Mouse (Mus musculus): ENCODE data around the gene Trpm2. TPM values are rescaled to one million over a fixed set of nuclear protein-coding genes. Genes with fewer than 3 reads are reported as not detected.

The Trpm2 gene
- polyA plus RNA-seq, 1 experiment from 2014 or later: 1.6 TPM

Other genes starting within 250 kb of the Trpm2 start
- gene Krtap12-1, start 250.0 kb downstream of the Trpm2 start, polyA plus RNA-seq (2015; fragmentation: Nextera tagmentation; extraction: Ambion mirVana): not detected in 2 replicates
- not detected in 2 replicates for gene Gm10100, start 244.1 kb downstream of the Trpm2 start, polyA plus RNA-seq (2015; fragmentation: Nextera tagmentation; extraction: Ambion mirVana)
- not detected in 2 replicates for gene Gm18596, start 227.9 kb downstream of the Trpm2 start, polyA plus RNA-seq (2015; fragmentation: Nextera tagmentation; extraction: Ambion mirVana)
- not detected in 2 replicates for gene Gm9736, start 219.2 kb downstream of the Trpm2 start, polyA plus RNA-seq (2015; fragmentation: Nextera tagmentation; extraction: Ambion mirVana)
- gene Gm3233, start 210.9 kb downstream of the Trpm2 start, polyA plus RNA-seq (2015; fragmentation: Nextera tagmentation; extraction: Ambion mirVana): not detected in 2 replicates
- not detected in 2 replicates for gene Gm3238, start 199.2 kb downstream of the Trpm2 start, polyA plus RNA-seq (2015; fragmentation: Nextera tagmentation; extraction: Ambion mirVana)
- gene Gm7138, start 193.6 kb downstream of the Trpm2 start, polyA plus RNA-seq (2015; fragmentation: Nextera tagmentation; extraction: Ambion mirVana): not detected in 2 replicates
- gene Gm3250, start 188.0 kb downstream of the Trpm2 start, polyA plus RNA-seq (2015; fragmentation: Nextera tagmentation; extraction: Ambion mirVana): not detected in 2 replicates
- gene Gm7137, start 182.4 kb downstream of the Trpm2 start, polyA plus RNA-seq (2015; fragmentation: Nextera tagmentation; extraction: Ambion mirVana): not detected in 2 replicates
- not detected in 2 replicates for gene Gm9639, start 175.5 kb downstream of the Trpm2 start, polyA plus RNA-seq (2015; fragmentation: Nextera tagmentation; extraction: Ambion mirVana)
- not detected in 2 replicates for gene Gm19668, start 171.4 kb downstream of the Trpm2 start, polyA plus RNA-seq (2015; fragmentation: Nextera tagmentation; extraction: Ambion mirVana)
- gene Gm9507, start 158.7 kb downstream of the Trpm2 start, polyA plus RNA-seq (2015; fragmentation: Nextera tagmentation; extraction: Ambion mirVana): not detected in 2 replicates
- gene Gm2696, start 155.9 kb downstream of the Trpm2 start, polyA plus RNA-seq (2015; fragmentation: Nextera tagmentation; extraction: Ambion mirVana): not detected in 2 replicates
- gene Krtap10-4, start 143.5 kb downstream of the Trpm2 start, polyA plus RNA-seq (2015; fragmentation: Nextera tagmentation; extraction: Ambion mirVana): not detected in 2 replicates
- not detected in 2 replicates for gene Krtap10-10, start 134.6 kb downstream of the Trpm2 start, polyA plus RNA-seq (2015; fragmentation: Nextera tagmentation; extraction: Ambion mirVana)
- not detected in 2 replicates for gene Gm36176, start 123.8 kb downstream of the Trpm2 start, polyA plus RNA-seq (2015; fragmentation: Nextera tagmentation; extraction: Ambion mirVana)
- gene Gm10318, start 117.7 kb downstream of the Trpm2 start, polyA plus RNA-seq (2015; fragmentation: Nextera tagmentation; extraction: Ambion mirVana): not detected in 2 replicates
- gene Gm3285, start 108.6 kb downstream of the Trpm2 start, polyA plus RNA-seq (2015; fragmentation: Nextera tagmentation; extraction: Ambion mirVana): not detected in 2 replicates
- gene Lrrc3, start 68.0 kb downstream of the Trpm2 start, polyA plus RNA-seq (2015; fragmentation: Nextera tagmentation; extraction: Ambion mirVana): 4.5 TPM in 2 replicates
- gene 1810043G02Rik, start 8.0 kb upstream of the Trpm2 start, polyA plus RNA-seq (2015; fragmentation: Nextera tagmentation; extraction: Ambion mirVana): 25.4 and 25.6 TPM in 2 replicates
- 171 and 179 TPM in 2 replicates for gene Pfkl, start 39.5 kb upstream of the Trpm2 start, polyA plus RNA-seq (2015; fragmentation: Nextera tagmentation; extraction: Ambion mirVana)
- 1.9 and 2.2 TPM in 2 replicates for gene Dnmt3l, start 71.4 kb upstream of the Trpm2 start, polyA plus RNA-seq (2015; fragmentation: Nextera tagmentation; extraction: Ambion mirVana)
- 2.1 and 2.7 TPM in 2 replicates for gene Aire, start 73.0 kb upstream of the Trpm2 start, polyA plus RNA-seq (2015; fragmentation: Nextera tagmentation; extraction: Ambion mirVana)
- 8.4 and 8.5 TPM in 2 replicates for gene Icosl, start 98.7 kb upstream of the Trpm2 start, polyA plus RNA-seq (2015; fragmentation: Nextera tagmentation; extraction: Ambion mirVana)
- 32.8 and 34.8 TPM in 2 replicates for gene D10Jhu81e, start 199.2 kb upstream of the Trpm2 start, polyA plus RNA-seq (2015; fragmentation: Nextera tagmentation; extraction: Ambion mirVana)
- 19.4 and 19.7 TPM in 2 replicates for gene Pwp2, start 214.6 kb upstream of the Trpm2 start, polyA plus RNA-seq (2015; fragmentation: Nextera tagmentation; extraction: Ambion mirVana)